Mouse (Mus musculus) intestine, postnatal 0 days (tissue): ENCODE measurements around the gene Cox19. TPM values are rescaled to one million over a fixed set of nuclear protein-coding genes. Genes with fewer than 3 reads are reported as not detected.

Experiments
- ATAC-seq: fragments of 200-750 bp; cut with Nextera tagmentation; 2 replicates; pipeline ENCODE4 v1.8.0; 2017; ENCODE audit warnings: mild to moderate bottlenecking, moderate TSS enrichment, moderate library complexity
- H3K27ac ChIP-seq: fragments of 300-500 bp; sonication (generic); 2 replicates; pipeline ENCODE4 v1.5.1; 2014; ENCODE audit warnings: mild to moderate bottlenecking, low read depth, low read length, moderate library complexity
- H3K27me3 ChIP-seq: fragments of 300-500 bp; sonication (generic); replicated peaks from 2 replicates; pipeline ENCODE4 v1.6.1; 2014; ENCODE audit warnings: low read length, mixed read lengths; ENCODE audit not compliant: control insufficient read depth, insufficient read depth
- H3K36me3 ChIP-seq: fragments of 300-500 bp; sonication (generic); 2 replicates; pipeline ENCODE4 v1.6.1; 2014; ENCODE audit warnings: mild to moderate bottlenecking, moderate library complexity; ENCODE audit not compliant: control insufficient read depth, insufficient read depth
- H3K4me1 ChIP-seq: fragments of 300-500 bp; sonication (generic); replicated peaks from 2 replicates; pipeline ENCODE4 v1.6.1; 2014; ENCODE audit warnings: antibody characterized with exemption, low read length, mixed read lengths; ENCODE audit not compliant: control insufficient read depth, insufficient read depth
- H3K4me2 ChIP-seq: fragments of 300-500 bp; sonication (generic); replicated peaks from 2 replicates; pipeline ENCODE4 v1.6.1; 2014; ENCODE audit warnings: low read depth, mild to moderate bottlenecking, moderate library complexity
- H3K4me3 ChIP-seq: fragments of 300-500 bp; sonication (generic); 2 replicates; pipeline ENCODE4 v1.5.1; 2014; ENCODE audit warnings: low read depth, low read length
- H3K9ac ChIP-seq: fragments of 300-500 bp; sonication (generic); 2 replicates; pipeline ENCODE4 v1.6.1; 2014; ENCODE audit warnings: mild to moderate bottlenecking, low read depth, low read length
- H3K9me3 ChIP-seq: fragments of 300-500 bp; sonication (generic); 2 replicates; pipeline ENCODE4 v1.6.1; 2016; ENCODE audit warnings: mixed run types; ENCODE audit not compliant: control insufficient read depth
- CTCF ChIP-seq: sonication (generic); IDR thresholded peaks from 2 replicates; pipeline ENCODE4 v1.5.1; 2016; ENCODE audit warnings: low read depth, mild to moderate bottlenecking, control low read depth, antibody characterized with exemption, moderate library complexity
- WGBS: fragments of 180-500 bp; shearing (Covaris S2); extraction: QIAGEN DNeasy Blood & Tissue Kit; methylation state at CpG from one replicate; pipeline ENCODE4 v1.1.7; 2014; 5-methylcytosine and 5-hydroxymethylcytosine counted together
- polyA plus RNA-seq: library from polyadenylated mRNA; unstranded; fragments of >200 nt; fragmentation: Nextera tagmentation; extraction: Ambion mirVana; gene quantifications from 2 replicates; pipeline ENCODE4 v1.2.1, GENCODE M21; 2015

Cox19 gene
- polyA plus RNA-seq, 1 experiment from 2014 or later, result 181 TPM

DNA sequence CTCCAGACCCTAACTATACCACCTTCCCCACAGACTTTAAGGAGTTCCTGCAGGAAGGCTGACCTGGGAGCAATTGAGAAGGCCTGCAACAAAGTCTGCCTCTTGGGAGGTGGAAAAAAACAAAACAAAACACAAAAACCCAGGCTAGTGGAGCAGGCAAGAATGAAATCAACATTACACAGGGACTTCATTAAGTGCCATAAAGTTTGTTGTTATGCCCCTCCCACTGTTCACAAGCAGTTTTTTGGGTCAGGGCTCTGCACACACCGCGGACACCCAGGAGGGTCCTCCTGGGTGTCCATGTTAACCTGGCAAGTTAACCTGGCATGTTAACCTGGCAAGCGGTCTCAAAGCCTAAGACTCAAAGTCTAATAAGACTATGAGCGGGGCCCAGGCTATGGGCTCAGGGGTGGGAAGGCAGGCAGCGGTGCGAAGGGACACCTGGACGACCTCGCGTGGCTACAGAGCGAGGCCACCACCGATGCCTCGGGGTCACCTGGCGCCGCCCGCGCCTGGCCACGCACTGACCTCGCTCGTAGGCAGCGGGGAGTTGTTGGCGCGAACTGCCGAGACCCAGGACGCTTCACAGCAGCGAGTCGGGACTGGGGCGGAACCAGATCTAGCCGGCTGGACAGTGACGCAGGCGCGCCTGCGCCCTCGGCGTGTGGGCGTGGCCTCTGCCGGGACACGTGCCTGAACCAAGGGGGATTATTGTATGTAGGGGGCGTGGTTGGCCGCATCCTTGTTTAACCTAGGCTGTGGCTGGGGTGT lies 20.6 kb upstream of the Cox19 start:
- Histone ChIP-seq H3K4me2 (peak overlapping the region; percentile 83), H3K27me3 (no peaks in the 10 kb centered on the region), H3K27ac (peak overlapping the region; percentile 87), H3K4me3 (peak overlapping the region; percentile 66), H3K9ac (peak overlapping the region; percentile 94), H3K36me3 (no peaks in the 10 kb centered on the region; the same call in 1 of the 2 replicates), H3K9me3 (no peaks in the 10 kb centered on the region), H3K4me1 (0 out of 2 replicates have a peak, but pooled peaks cover 5% of the 10 kb centered on the region)
- TF ChIP-seq CTCF, result peak; percentile 50
- peak; percentile 87 for ATAC-seq
- WGBS, result under 1% methylated on average over 39 of the region's 39 CpGs

DNA sequence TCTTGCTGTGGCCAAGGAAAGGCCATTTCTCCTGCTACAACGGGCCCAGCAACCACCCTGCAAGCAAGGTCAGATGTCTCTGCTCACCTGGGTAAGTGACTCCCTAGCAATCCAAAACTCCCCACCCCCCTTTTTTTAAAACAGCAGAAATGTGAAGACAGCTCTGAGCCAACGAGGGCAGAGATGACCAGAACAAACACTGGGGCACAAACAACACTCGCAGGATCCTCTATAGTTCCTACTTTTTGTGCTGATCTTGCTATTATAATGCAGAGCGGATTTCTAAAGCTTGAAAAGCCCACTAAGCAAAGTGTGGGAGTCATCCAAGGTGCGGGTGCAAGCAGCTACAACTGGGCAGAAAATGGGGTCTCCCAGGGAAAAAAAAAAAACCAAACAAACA lies 19.9 kb upstream of the Cox19 start:
- Histone ChIP-seq H3K9me3 (no peaks in the 10 kb centered on the region), H3K4me2 (peak overlapping the region; percentile 83), H3K27ac (no peak overlapping the region), H3K4me1 (0 out of 2 replicates have a peak, but pooled peaks cover 5% of the 10 kb centered on the region), H3K27me3 (no peaks in the 10 kb centered on the region), H3K36me3 (no peaks in the 10 kb centered on the region; the same call in 1 of the 2 replicates), H3K4me3 (peak overlapping the region; percentile 66), H3K9ac (no peak overlapping the region; the same call in 1 of the 2 replicates)
- ATAC-seq, result no peak
- 69% methylated on average over 5 of the region's 5 CpGs for WGBS
- no peak for TF ChIP-seq CTCF

DNA sequence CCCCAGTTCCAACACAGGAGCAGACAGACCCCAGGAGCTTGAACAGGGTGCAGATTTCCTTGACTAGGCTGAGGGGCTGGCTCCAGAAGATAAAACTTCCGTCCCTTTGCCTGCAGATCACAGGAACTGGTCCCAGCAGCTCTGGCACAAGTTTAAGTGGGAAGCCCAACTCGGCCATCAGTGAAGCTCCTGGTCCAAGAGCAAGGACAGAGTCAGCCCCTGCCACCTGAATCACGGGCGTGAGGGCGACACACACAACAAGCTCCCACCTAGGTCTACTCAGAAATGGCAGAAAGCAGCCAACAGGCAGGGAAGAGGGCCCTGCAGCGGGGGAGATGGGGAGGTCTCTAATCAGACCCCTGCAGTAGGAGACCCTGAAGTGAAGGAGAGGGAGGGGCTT lies 19.1 kb upstream of the Cox19 start:
- Histone ChIP-seq H3K9ac (no peak overlapping the region), H3K4me3 (no peak overlapping the region), H3K4me1 (0 out of 2 replicates have a peak, but pooled peaks cover 5% of the 10 kb centered on the region), H3K27me3 (no peaks in the 10 kb centered on the region), H3K27ac (no peak overlapping the region), H3K4me2 (no peak overlapping the region), H3K9me3 (no peaks in the 10 kb centered on the region), H3K36me3 (no peaks in the 10 kb centered on the region; the same call in 1 of the 2 replicates)
- WGBS, result 88% methylated on average over 6 of the region's 6 CpGs
- ATAC-seq, result no peak
- no peak for TF ChIP-seq CTCF

DNA sequence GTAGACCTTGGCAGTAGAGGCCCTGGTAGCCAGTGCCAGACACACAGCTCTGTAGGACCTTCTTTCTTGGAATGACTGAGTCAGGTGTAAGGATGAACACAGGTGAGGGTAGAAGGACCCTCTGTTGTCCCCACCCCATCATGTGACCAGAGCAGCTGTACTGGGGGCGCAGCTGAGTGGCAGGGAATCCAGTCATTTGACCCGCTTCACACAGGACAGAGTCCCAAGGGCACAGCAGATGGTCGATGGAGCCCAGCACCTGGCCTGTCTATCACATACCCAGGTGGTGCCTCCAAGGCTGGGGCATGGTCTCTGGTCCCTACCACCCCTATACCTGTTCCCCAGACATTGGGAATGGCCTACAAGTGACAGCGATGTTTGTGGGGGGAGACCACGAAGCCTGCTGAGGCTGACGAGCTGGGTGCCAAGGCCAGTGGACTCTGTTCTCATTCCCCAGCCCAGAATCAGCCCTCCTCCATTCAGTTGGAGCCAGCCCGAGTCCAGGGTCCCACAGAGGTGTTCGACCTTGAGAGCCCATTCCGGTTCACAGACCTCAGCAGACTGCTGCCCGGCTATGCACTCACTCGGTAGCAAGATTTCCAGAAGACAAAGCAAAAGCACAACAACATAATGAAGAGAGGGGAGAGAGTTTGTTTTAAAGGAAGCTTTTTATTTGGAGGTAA lies 17.6 kb upstream of the Cox19 start:
- Histone ChIP-seq H3K4me2 (no peak overlapping the region), H3K27ac (no peak overlapping the region), H3K9me3 (no peaks in the 10 kb centered on the region), H3K27me3 (no peaks in the 10 kb centered on the region), H3K4me1 (0 out of 2 replicates have a peak, but pooled peaks cover 5% of the 10 kb centered on the region), H3K4me3 (no peak overlapping the region), H3K9ac (no peak overlapping the region), H3K36me3 (no peaks in the 10 kb centered on the region; the same call in 1 of the 2 replicates)
- TF ChIP-seq CTCF, result no peak
- 81% methylated on average over 11 of the region's 11 CpGs for WGBS
- no peak for ATAC-seq

DNA sequence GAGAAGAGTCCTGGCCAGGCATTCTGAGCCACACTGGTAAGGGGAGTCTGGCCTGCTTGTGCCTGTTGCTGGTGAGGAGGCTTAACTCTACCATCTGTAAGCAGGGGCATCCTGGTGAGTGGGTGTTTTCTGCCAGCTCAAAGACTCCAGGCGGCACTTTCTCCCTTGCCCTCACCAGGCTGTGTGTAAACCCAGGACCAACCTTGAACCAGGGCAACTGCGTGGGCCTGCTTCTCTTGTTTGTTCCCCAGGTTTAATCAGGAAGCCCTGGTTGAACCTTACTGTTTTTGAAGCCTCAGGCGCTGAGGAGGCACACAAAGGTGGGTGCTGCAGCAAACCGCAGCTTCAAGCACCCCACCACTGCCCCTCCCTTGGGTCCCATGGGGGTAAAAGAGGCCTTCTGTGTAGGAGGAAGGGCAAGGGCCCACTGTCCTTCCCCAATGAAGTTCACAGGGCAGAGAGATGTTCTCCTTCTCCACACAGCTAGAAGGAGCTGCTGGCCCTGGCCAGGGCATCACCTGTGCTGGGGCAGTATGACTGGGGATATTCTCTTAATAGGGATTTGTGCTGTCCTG lies 16.8 kb upstream of the Cox19 start:
- 90% methylated on average over 4 of the region's 4 CpGs for WGBS
- no peak for ATAC-seq

DNA sequence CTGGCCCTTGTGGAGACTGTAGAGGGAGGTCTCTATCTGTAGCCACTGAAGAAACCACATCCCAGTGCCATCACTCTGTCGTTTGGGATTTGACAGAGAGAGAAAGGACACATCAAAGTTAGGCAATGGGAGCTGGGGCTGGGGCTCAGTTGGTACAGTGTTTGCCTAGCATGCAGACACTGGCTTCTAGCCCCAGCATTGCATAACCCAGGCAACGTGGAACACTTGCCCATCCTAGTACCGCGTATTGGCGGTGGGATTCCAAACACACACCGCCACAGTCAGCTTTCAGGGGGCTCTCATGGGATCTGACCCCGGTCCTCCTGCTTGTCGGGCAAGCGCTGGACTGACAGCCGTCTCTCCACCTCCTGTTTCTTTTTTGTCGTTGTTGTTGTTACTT lies 15.3 kb upstream of the Cox19 start:
- WGBS, result 72% methylated on average over 11 of the region's 11 CpGs
- TF ChIP-seq CTCF, result no peak
- Histone ChIP-seq H3K4me3 (no peak overlapping the region), H3K27me3 (no peaks in the 10 kb centered on the region), H3K9ac (no peak overlapping the region), H3K4me1 (no peaks in the 10 kb centered on the region), H3K9me3 (no peaks in the 10 kb centered on the region), H3K27ac (no peak overlapping the region), H3K36me3 (no peaks in the 10 kb centered on the region; the same call in 1 of the 2 replicates), H3K4me2 (no peak overlapping the region)
- ATAC-seq, result no peak

More for the DNA sequence above, 16.8 kb upstream of the Cox19 start:
- no peak overlapping the region for H3K4me2 ChIP-seq
- H3K4me3 ChIP-seq, result no peak overlapping the region
- no peaks in the 10 kb centered on the region; the same call in 1 of the 2 replicates for H3K36me3 ChIP-seq
- no peak overlapping the region for H3K27ac ChIP-seq
- H3K9ac ChIP-seq, result no peak overlapping the region
- H3K4me1 ChIP-seq, result 0 out of 2 replicates have a peak, but pooled peaks cover 5% of the 10 kb centered on the region
- no peak for TF ChIP-seq CTCF
- H3K27me3 ChIP-seq, result no peaks in the 10 kb centered on the region
- H3K9me3 ChIP-seq, result no peaks in the 10 kb centered on the region
